Mouse (Mus musculus) CD8-positive naive resting alpha-beta T cell, adult 2 months (primary cell): Measurements from ENCODE around the gene 2310057M21Rik.

Source experiments
- DNase-seq, 2 experiments: peaks; one replicate each; pipeline ENCODE4 v3.0.0; 2022; ENCODE audit warnings: low read depth in 2 of 2, low spot score in 2 of 2

Gene 2310057M21Rik

GRCm38 (mm10) chr7:131322192-131322591, 40.4 kb downstream of the 2310057M21Rik start, which contains the start of gene Cuzd1:
Gene Cuzd1 (minus strand): TSS chr7:131322292.
- DNase-seq: no peak

- no peak for DNase-seq
Observed at GRCm38 (mm10) chr7:131318340-131318739, 44.2 kb downstream of the 2310057M21Rik start.

GRCm38 (mm10) chr7:131317587-131317986, 45.0 kb downstream of the 2310057M21Rik start:
- DNase-seq: no peak

GRCm38 (mm10) chr7:131314493-131314892, 48.1 kb downstream of the 2310057M21Rik start:
- no peak for DNase-seq

- DNase-seq: no peak
Observed at GRCm38 (mm10) chr7:131306733-131307132, 55.8 kb downstream of the 2310057M21Rik start.

- DNase-seq: no peak
Observed at GRCm38 (mm10) chr7:131303340-131303739, 59.2 kb downstream of the 2310057M21Rik start.

- DNase-seq: no peak
Observed at GRCm38 (mm10) chr7:131297151-131297550, 65.4 kb downstream of the 2310057M21Rik start.
